Mouse (Mus musculus): ENCODE results near the gene Hamp2. TPM values are rescaled to one million over a fixed set of nuclear protein-coding genes. Genes with fewer than 3 reads are reported as not detected.

Gene Hamp2
- total RNA-seq, 1 experiment from 2014 or later: not detected

Other genes with a start within 250 kb of the Hamp2 start
- gene 2200002J24Rik, start 225.8 kb downstream of the Hamp2 start, total RNA-seq (2017): not detected in 2 replicates
- gene Atp4a, start 212.5 kb downstream of the Hamp2 start, total RNA-seq (2017): 0.25 TPM in 1 of 2 replicates, not detected in the other
- gene Tmem147, start 195.1 kb downstream of the Hamp2 start, total RNA-seq (2017): 34.0 and 38.9 TPM in 2 replicates
- gene Gapdhs, start 181.0 kb downstream of the Hamp2 start, total RNA-seq (2017): not detected in 2 replicates
- 0.25 and 2.8 TPM in 2 replicates for gene Sbsn, start 173.2 kb downstream of the Hamp2 start, total RNA-seq (2017)
- gene Dmkn, start 160.9 kb downstream of the Hamp2 start, total RNA-seq (2017): 5.8 TPM in 1 of 2 replicates, not detected in the other
- not detected in 2 replicates for gene Krtdap, start 136.8 kb downstream of the Hamp2 start, total RNA-seq (2017)
- gene Ffar2, start 100.9 kb downstream of the Hamp2 start, total RNA-seq (2017): 31.8 and 42.8 TPM in 2 replicates
- gene Ffar3, start 68.5 kb downstream of the Hamp2 start, total RNA-seq (2017): not detected in 2 replicates
- not detected in 2 replicates for gene Ffar1, start 63.1 kb downstream of the Hamp2 start, total RNA-seq (2017)
- gene Cd22, start 44.3 kb downstream of the Hamp2 start, total RNA-seq (2017): not detected in 2 replicates
- 0.38 TPM in 1 of 2 replicates, not detected in the other for gene Mag, start 9.8 kb downstream of the Hamp2 start, total RNA-seq (2017)
- not detected in 2 replicates for gene Hamp, start 19.4 kb upstream of the Hamp2 start, total RNA-seq (2017)
- gene Usf2, start 32.1 kb upstream of the Hamp2 start, total RNA-seq (2017): 120 and 164 TPM in 2 replicates
- 1.2 and 2.4 TPM in 2 replicates for gene Lsr, start 48.8 kb upstream of the Hamp2 start, total RNA-seq (2017)
- not detected in 2 replicates for gene Fam187b, start 49.1 kb upstream of the Hamp2 start, total RNA-seq (2017)
- 383 and 391 TPM in 2 replicates for gene Fxyd5, start 117.8 kb upstream of the Hamp2 start, total RNA-seq (2017)
- gene Fxyd7, start 126.8 kb upstream of the Hamp2 start, total RNA-seq (2017): 2.2 TPM in 1 of 2 replicates, not detected in the other
- 2.7 and 15.3 TPM in 2 replicates for gene Fxyd1, start 132.5 kb upstream of the Hamp2 start, total RNA-seq (2017)
- gene Lgi4, start 134.7 kb upstream of the Hamp2 start, total RNA-seq (2017): not detected in 2 replicates
- not detected in 2 replicates for gene Fxyd3, start 152.0 kb upstream of the Hamp2 start, total RNA-seq (2017)
- gene Hpn, start 190.6 kb upstream of the Hamp2 start, total RNA-seq (2017): 4.3 and 13.0 TPM in 2 replicates
- gene Scn1b, start 202.3 kb upstream of the Hamp2 start, total RNA-seq (2017): 4.8 and 6.6 TPM in 2 replicates
- gene Gramd1a, start 231.2 kb upstream of the Hamp2 start, total RNA-seq (2017): 89.4 and 90.0 TPM in 2 replicates